Mouse (Mus musculus): ENCODE results near the gene Vamp5. TPM values are rescaled to one million over a fixed set of nuclear protein-coding genes. Genes with fewer than 3 reads are reported as not detected.

Gene Vamp5
- polyA plus RNA-seq, 1 experiment: 25.8 TPM

GRCm38 (mm10) chr6:72383142-72383820 is 3.0 kb upstream of the Vamp5 start:
- H3K4me1 ChIP-seq (ENCODE audit: control insufficient read depth, insufficient read depth, low read length): peaks cover 10% of the 10 kb centered on the region
- no peak overlapping the region for H3K27ac ChIP-seq (ENCODE audit: control insufficient read depth, insufficient read depth, low read depth, low read length)
- H3K4me3 ChIP-seq (ENCODE audit: control insufficient read depth, low read depth, low read length): no peak overlapping the region
- H3K27me3 ChIP-seq (ENCODE audit: control insufficient read depth, insufficient read depth, low read length): peaks cover 2% of the 10 kb centered on the region; the same call in 1 of the 2 replicates
- TF ChIP-seq CTCF (IDR thresholded peaks at IDR 0.05; ENCODE audit: control insufficient read depth, insufficient read depth, insufficient replicate concordance, low read depth, low read length): no peak
- no peak for TF ChIP-seq POLR2A (IDR thresholded peaks at IDR 0.05; ENCODE audit: control insufficient read depth, low read depth, low read length)
- H3K36me3 ChIP-seq (ENCODE audit: control insufficient read depth, insufficient read depth, low read length): no peaks in the 10 kb centered on the region

DNA sequence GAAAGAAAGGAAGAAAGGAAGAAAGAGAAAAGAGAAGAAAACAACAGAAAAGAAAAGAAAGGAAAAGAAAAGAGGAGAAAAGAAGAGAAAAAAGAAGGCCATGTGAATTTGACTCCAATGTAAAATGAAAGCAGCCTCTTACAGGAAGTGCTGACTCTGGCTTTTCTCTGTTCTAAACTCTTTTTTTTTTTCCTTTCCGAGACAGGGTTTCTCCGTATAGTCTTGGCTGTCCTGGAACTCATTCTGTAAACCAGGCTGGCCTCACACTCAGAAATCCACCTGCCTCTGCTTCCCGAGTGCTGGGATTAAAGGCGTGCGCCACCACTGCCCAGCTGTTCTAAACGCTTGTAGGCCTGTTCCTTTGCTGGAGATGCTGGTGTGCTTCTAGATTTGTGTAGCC is 2.2 kb upstream of the Vamp5 start:
- no peak overlapping the region for H3K4me3 ChIP-seq (ENCODE audit: control insufficient read depth, low read depth, low read length)
- H3K27me3 ChIP-seq (ENCODE audit: control insufficient read depth, insufficient read depth, low read length): peaks cover 2% of the 10 kb centered on the region; the same call in 1 of the 2 replicates
- H3K36me3 ChIP-seq (ENCODE audit: control insufficient read depth, insufficient read depth, low read length): no peaks in the 10 kb centered on the region
- peaks cover 10% of the 10 kb centered on the region for H3K4me1 ChIP-seq (ENCODE audit: control insufficient read depth, insufficient read depth, low read length)
- TF ChIP-seq POLR2A (IDR thresholded peaks at IDR 0.05; ENCODE audit: control insufficient read depth, low read depth, low read length): no peak
- TF ChIP-seq CTCF (IDR thresholded peaks at IDR 0.05; ENCODE audit: control insufficient read depth, insufficient read depth, insufficient replicate concordance, low read depth, low read length): no peak
- H3K27ac ChIP-seq (ENCODE audit: control insufficient read depth, insufficient read depth, low read depth, low read length): no peak overlapping the region

GRCm38 (mm10) chr6:72379377-72380130 is 714 bp downstream of the Vamp5 start:
- peaks cover 10% of the 10 kb centered on the region for H3K4me1 ChIP-seq (ENCODE audit: control insufficient read depth, insufficient read depth, low read length)
- H3K27me3 ChIP-seq (ENCODE audit: control insufficient read depth, insufficient read depth, low read length): peaks cover 2% of the 10 kb centered on the region; the same call in 1 of the 2 replicates
- H3K27ac ChIP-seq (ENCODE audit: control insufficient read depth, insufficient read depth, low read depth, low read length): peak overlapping the region; percentile 76
- peak overlapping the region; percentile 88 for H3K4me3 ChIP-seq (ENCODE audit: control insufficient read depth, low read depth, low read length)
- no peak for TF ChIP-seq CTCF (IDR thresholded peaks at IDR 0.05; ENCODE audit: control insufficient read depth, insufficient read depth, insufficient replicate concordance, low read depth, low read length)
- TF ChIP-seq POLR2A (IDR thresholded peaks at IDR 0.05; ENCODE audit: control insufficient read depth, low read depth, low read length): no peak
- H3K36me3 ChIP-seq (ENCODE audit: control insufficient read depth, insufficient read depth, low read length): no peaks in the 10 kb centered on the region

GRCm38 (mm10) chr6:72378510-72379234 is 1.6 kb downstream of the Vamp5 start:
- TF ChIP-seq POLR2A (IDR thresholded peaks at IDR 0.05; ENCODE audit: control insufficient read depth, low read depth, low read length): no peak
- no peak for TF ChIP-seq CTCF (IDR thresholded peaks at IDR 0.05; ENCODE audit: control insufficient read depth, insufficient read depth, insufficient replicate concordance, low read depth, low read length)
- no peak overlapping the region for H3K27ac ChIP-seq (ENCODE audit: control insufficient read depth, insufficient read depth, low read depth, low read length)
- peaks cover 2% of the 10 kb centered on the region; the same call in 1 of the 2 replicates for H3K27me3 ChIP-seq (ENCODE audit: control insufficient read depth, insufficient read depth, low read length)
- no peaks in the 10 kb centered on the region for H3K36me3 ChIP-seq (ENCODE audit: control insufficient read depth, insufficient read depth, low read length)
- peaks cover 10% of the 10 kb centered on the region for H3K4me1 ChIP-seq (ENCODE audit: control insufficient read depth, insufficient read depth, low read length)
- no peak overlapping the region for H3K4me3 ChIP-seq (ENCODE audit: control insufficient read depth, low read depth, low read length)

DNA sequence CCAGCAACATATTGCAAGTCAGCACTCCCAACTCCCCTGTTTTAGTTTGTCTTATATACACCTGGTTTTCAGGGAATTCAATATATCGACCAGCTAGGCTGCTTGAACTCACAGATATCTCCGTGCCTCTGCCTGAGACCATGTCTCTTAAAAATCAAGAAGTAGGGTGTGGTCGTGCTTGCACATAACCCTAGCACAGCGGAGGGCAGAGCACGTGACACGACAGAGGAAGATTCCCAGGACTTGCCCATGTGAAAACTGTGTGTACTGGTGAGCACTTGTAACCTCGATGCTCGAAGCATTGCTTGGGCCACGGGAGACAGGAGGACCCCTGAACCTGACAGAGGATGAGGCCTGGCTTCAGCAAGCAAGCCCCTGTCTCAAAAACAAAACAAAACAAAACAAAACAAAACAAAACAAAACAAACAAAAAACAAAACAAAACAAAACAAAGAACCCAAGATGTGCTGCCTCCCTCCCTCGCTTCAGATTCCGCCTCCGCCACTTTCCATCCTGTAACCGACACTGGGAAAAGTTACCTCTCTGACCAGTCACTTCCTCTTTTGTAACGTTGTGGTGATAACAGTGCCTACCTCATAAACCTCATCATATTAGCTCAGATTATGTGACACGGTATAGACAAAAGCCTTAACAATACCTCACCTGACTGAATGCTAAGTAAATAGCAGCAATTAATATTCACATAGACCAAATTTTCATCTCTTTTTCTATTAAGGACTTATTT is 5.3 kb downstream of the Vamp5 start:
- no peaks in the 10 kb centered on the region for H3K27me3 ChIP-seq (ENCODE audit: control insufficient read depth, insufficient read depth, low read length)
- no peak overlapping the region for H3K27ac ChIP-seq (ENCODE audit: control insufficient read depth, insufficient read depth, low read depth, low read length)

GRCm38 (mm10) chr6:72374206-72374605 is 6.1 kb downstream of the Vamp5 start:
- H3K4me1 ChIP-seq (ENCODE audit: control insufficient read depth, insufficient read depth, low read length): peaks cover 21% of the 10 kb centered on the region
- H3K36me3 ChIP-seq (ENCODE audit: control insufficient read depth, insufficient read depth, low read length): no peaks in the 10 kb centered on the region; the same call in 1 of the 2 replicates
- H3K27me3 ChIP-seq (ENCODE audit: control insufficient read depth, insufficient read depth, low read length): no peaks in the 10 kb centered on the region
- H3K27ac ChIP-seq (ENCODE audit: control insufficient read depth, insufficient read depth, low read depth, low read length): no peak overlapping the region
- no peak overlapping the region for H3K4me3 ChIP-seq (ENCODE audit: control insufficient read depth, low read depth, low read length)
- no peak; the same call in 1 of the 2 replicates for TF ChIP-seq POLR2A (IDR thresholded peaks at IDR 0.05; ENCODE audit: control insufficient read depth, low read depth, low read length)
- no peak for TF ChIP-seq CTCF (IDR thresholded peaks at IDR 0.05; ENCODE audit: control insufficient read depth, insufficient read depth, insufficient replicate concordance, low read depth, low read length)

More for the DNA sequence above, 5.3 kb downstream of the Vamp5 start:
- TF ChIP-seq POLR2A (IDR thresholded peaks at IDR 0.05; ENCODE audit: control insufficient read depth, low read depth, low read length) (no peak), CTCF (IDR thresholded peaks at IDR 0.05; ENCODE audit: control insufficient read depth, insufficient read depth, insufficient replicate concordance, low read depth, low read length) (no peak)
- Histone ChIP-seq H3K36me3 (ENCODE audit: control insufficient read depth, insufficient read depth, low read length) (no peaks in the 10 kb centered on the region), H3K4me3 (ENCODE audit: control insufficient read depth, low read depth, low read length) (no peak overlapping the region), H3K4me1 (ENCODE audit: control insufficient read depth, insufficient read depth, low read length) (peaks cover 22% of the 10 kb centered on the region)
